Mouse (Mus musculus) stomach, embryonic 14.5 days (tissue): ENCODE data around the gene Slc16a8. TPM values are rescaled to one million over a fixed set of nuclear protein-coding genes. Genes with fewer than 3 reads are reported as not detected.

ENCODE experiments used
- ATAC-seq: fragments of 200-750 bp; cut with Nextera tagmentation; 2 replicates; pipeline ENCODE4 v1.8.0; 2017; ENCODE audit warnings: low read depth, moderate TSS enrichment; ENCODE audit not compliant: insufficient number of reproducible peaks, insufficient read depth, low FRiP score
- H3K27ac ChIP-seq: fragments of 300-500 bp; sonication (generic); 2 replicates; pipeline ENCODE4 v1.5.1; 2014; ENCODE audit warnings: mild to moderate bottlenecking, low read length, moderate library complexity, mixed read lengths
- H3K27me3 ChIP-seq: fragments of 300-500 bp; sonication (generic); 2 replicates; pipeline ENCODE4 v1.6.1; 2014; ENCODE audit warnings: low read length, control low read depth, mixed read lengths; ENCODE audit not compliant: control insufficient read depth, insufficient read depth
- H3K36me3 ChIP-seq: fragments of 300-500 bp; sonication (generic); 2 replicates; pipeline ENCODE4 v1.6.1; 2014; ENCODE audit warnings: mild to moderate bottlenecking, control low read depth, low read length, moderate library complexity, mixed read lengths; ENCODE audit not compliant: control insufficient read depth, insufficient read depth
- H3K4me1 ChIP-seq: fragments of 300-500 bp; sonication (generic); 2 replicates; pipeline ENCODE4 v1.6.1; 2014; ENCODE audit warnings: low read length, control low read depth, mixed read lengths; ENCODE audit not compliant: control insufficient read depth, insufficient read depth
- H3K4me2 ChIP-seq: fragments of 300-500 bp; sonication (generic); replicated peaks from 2 replicates; pipeline ENCODE4 v1.6.1; 2014; ENCODE audit warnings: low read depth, low read length, control low read depth
- H3K4me3 ChIP-seq: fragments of 300-500 bp; sonication (generic); 2 replicates; pipeline ENCODE4 v1.5.1; 2014; ENCODE audit warnings: low read depth, low read length, control low read depth
- H3K9ac ChIP-seq: fragments of 300-500 bp; sonication (generic); replicated peaks from 2 replicates; pipeline ENCODE4 v1.6.1; 2014; ENCODE audit warnings: low read depth, mild to moderate bottlenecking, control low read depth, low read length, moderate library complexity, mixed read lengths
- H3K9me3 ChIP-seq: fragments of 300-500 bp; sonication (generic); 2 replicates; pipeline ENCODE4 v1.6.1; 2016; ENCODE audit warnings: low read depth, low read length, control low read depth; ENCODE audit not compliant: control insufficient read depth
- WGBS: fragments of 180-500 bp; shearing (Covaris S2); extraction: QIAGEN DNeasy Blood & Tissue Kit; methylation state at CpG from one replicate; pipeline ENCODE4 v1.1.7; 2014; 5-methylcytosine and 5-hydroxymethylcytosine counted together
- polyA plus RNA-seq: library from polyadenylated mRNA; unstranded; fragments of >200 nt; fragmentation: Nextera tagmentation; extraction: Ambion mirVana; gene quantifications from 2 replicates; pipeline ENCODE4 v1.2.1, GENCODE M21; 2014

Slc16a8 gene
- polyA plus RNA-seq, 1 experiment from 2014 or later: 0.19 TPM

- H3K4me2 ChIP-seq: no peak overlapping the region
- no peak overlapping the region for H3K4me3 ChIP-seq
- 8% methylated on average over 1 of the region's 1 CpGs for WGBS
- no peak overlapping the region for H3K9ac ChIP-seq
- H3K36me3 ChIP-seq: no peaks in the 10 kb centered on the region
- ATAC-seq: no peak
- H3K9me3 ChIP-seq: no peaks in the 10 kb centered on the region
- no peaks in the 10 kb centered on the region for H3K27me3 ChIP-seq
- no peaks in the 10 kb centered on the region for H3K4me1 ChIP-seq
- no peak overlapping the region for H3K27ac ChIP-seq
Observed at GRCm38 (mm10) chr15:79219572-79219971, 35.0 kb downstream of the Slc16a8 start.

GRCm38 (mm10) chr15:79216191-79216590 lies 38.4 kb downstream of the Slc16a8 start:
- H3K9me3 ChIP-seq: no peaks in the 10 kb centered on the region
- H3K27me3 ChIP-seq: no peaks in the 10 kb centered on the region
- no peaks in the 10 kb centered on the region for H3K4me1 ChIP-seq
- no peak for ATAC-seq
- H3K9ac ChIP-seq: no peak overlapping the region
- no peak overlapping the region for H3K27ac ChIP-seq
- no peak overlapping the region for H3K4me3 ChIP-seq
- no peak overlapping the region for H3K4me2 ChIP-seq
- 46% methylated on average over 3 of the region's 3 CpGs for WGBS
- H3K36me3 ChIP-seq: no peaks in the 10 kb centered on the region

GRCm38 (mm10) chr15:79213591-79213990 lies 41.0 kb downstream of the Slc16a8 start:
- H3K27me3 ChIP-seq: no peaks in the 10 kb centered on the region
- H3K4me3 ChIP-seq: no peak overlapping the region
- H3K4me1 ChIP-seq: no peaks in the 10 kb centered on the region
- no peaks in the 10 kb centered on the region for H3K36me3 ChIP-seq
- H3K27ac ChIP-seq: no peak overlapping the region
- H3K9me3 ChIP-seq: no peaks in the 10 kb centered on the region
- H3K4me2 ChIP-seq: no peak overlapping the region
- no peak overlapping the region for H3K9ac ChIP-seq
- WGBS: 73% methylated on average over 6 of the region's 6 CpGs
- no peak for ATAC-seq

- WGBS: 82% methylated on average over 26 of the region's 26 CpGs
- ATAC-seq: peak; percentile 44; the same call in 1 of the 2 replicates
- no peak overlapping the region for H3K27ac ChIP-seq
Observed at GRCm38 (mm10) chr15:79212750-79213446, 41.7 kb downstream of the Slc16a8 start.

GRCm38 (mm10) chr15:79210357-79210756 lies 44.2 kb downstream of the Slc16a8 start:
- H3K4me1 ChIP-seq: no peaks in the 10 kb centered on the region
- no peak overlapping the region for H3K27ac ChIP-seq
- H3K27me3 ChIP-seq: no peaks in the 10 kb centered on the region
- no peak overlapping the region for H3K4me2 ChIP-seq
- H3K4me3 ChIP-seq: no peak overlapping the region
- H3K9me3 ChIP-seq: no peaks in the 10 kb centered on the region
- ATAC-seq: no peak
- no peaks in the 10 kb centered on the region for H3K36me3 ChIP-seq
- no peak overlapping the region for H3K9ac ChIP-seq
- WGBS: 66% methylated on average over 2 of the region's 2 CpGs

More at GRCm38 (mm10) chr15:79212750-79213446, 41.7 kb downstream of the Slc16a8 start:
- Histone ChIP-seq H3K36me3 (no peaks in the 10 kb centered on the region), H3K4me3 (no peak overlapping the region), H3K27me3 (no peaks in the 10 kb centered on the region), H3K9me3 (no peaks in the 10 kb centered on the region), H3K4me2 (no peak overlapping the region), H3K4me1 (no peaks in the 10 kb centered on the region), H3K9ac (no peak overlapping the region)

- Histone ChIP-seq H3K9me3 (no peaks in the 10 kb centered on the region), H3K27ac (no peak overlapping the region), H3K27me3 (no peaks in the 10 kb centered on the region), H3K4me3 (no peak overlapping the region), H3K9ac (no peak overlapping the region), H3K4me1 (no peaks in the 10 kb centered on the region), H3K36me3 (no peaks in the 10 kb centered on the region), H3K4me2 (no peak overlapping the region)
- 78% methylated on average over 26 of the region's 27 CpGs for WGBS
- ATAC-seq: no peak; the same call in 1 of the 2 replicates
Observed at GRCm38 (mm10) chr15:79208758-79209439, 45.7 kb downstream of the Slc16a8 start.

GRCm38 (mm10) chr15:79208211-79208610 lies 46.4 kb downstream of the Slc16a8 start:
- H3K4me3 ChIP-seq: no peak overlapping the region
- H3K9me3 ChIP-seq: no peaks in the 10 kb centered on the region
- H3K4me2 ChIP-seq: no peak overlapping the region
- H3K4me1 ChIP-seq: no peaks in the 10 kb centered on the region
- no peaks in the 10 kb centered on the region for H3K27me3 ChIP-seq
- H3K27ac ChIP-seq: no peak overlapping the region
- no peak for ATAC-seq
- no peaks in the 10 kb centered on the region for H3K36me3 ChIP-seq
- 64% methylated on average over 6 of the region's 6 CpGs for WGBS
- H3K9ac ChIP-seq: no peak overlapping the region

- H3K27me3 ChIP-seq: no peaks in the 10 kb centered on the region
- H3K4me1 ChIP-seq: peaks cover 10% of the 10 kb centered on the region
- ATAC-seq: no peak
- H3K4me2 ChIP-seq: no peak overlapping the region
- H3K27ac ChIP-seq: no peak overlapping the region
- WGBS: 20% methylated on average over 10 of the region's 10 CpGs
- no peak overlapping the region for H3K9ac ChIP-seq
- H3K4me3 ChIP-seq: no peak overlapping the region
- H3K9me3 ChIP-seq: no peaks in the 10 kb centered on the region
- H3K36me3 ChIP-seq: no peaks in the 10 kb centered on the region
Observed at GRCm38 (mm10) chr15:79202575-79202974, 52.0 kb downstream of the Slc16a8 start.
